Mouse (Mus musculus) forebrain, embryonic 11.5 days (tissue): ENCODE measurements around the gene Cbfa2t2. TPM values are rescaled to one million over a fixed set of nuclear protein-coding genes. Genes with fewer than 3 reads are reported as not detected.

Experiments used
- ATAC-seq: fragments of 200-750 bp; cut with Nextera tagmentation; replicated peaks from 2 replicates; pipeline ENCODE4 v1.8.0; 2017; ENCODE audit warnings: moderate TSS enrichment; ENCODE audit not compliant: low FRiP score
- DNase-seq: peaks from one replicate; pipeline ENCODE4 v3.0.0-alpha.2; 2017; ENCODE audit warnings: low spot score
- H3K27ac ChIP-seq: fragments of 300-500 bp; sonication (generic); 2 replicates; pipeline ENCODE4 v1.5.1; 2014; ENCODE audit warnings: low read depth, low read length
- H3K27me3 ChIP-seq: fragments of 300-500 bp; sonication (generic); 2 replicates; pipeline ENCODE4 v1.6.1; 2014; ENCODE audit warnings: mild to moderate bottlenecking, low read length, mixed read lengths; ENCODE audit not compliant: control insufficient read depth, insufficient read depth
- H3K36me3 ChIP-seq: fragments of 300-500 bp; sonication (generic); 2 replicates; pipeline ENCODE4 v1.6.1; 2014; ENCODE audit warnings: mild to moderate bottlenecking, low read length, moderate library complexity, mixed read lengths; ENCODE audit not compliant: control insufficient read depth, insufficient read depth
- H3K4me1 ChIP-seq: fragments of 300-500 bp; sonication (generic); replicated peaks from 2 replicates; pipeline ENCODE4 v1.6.1; 2014; ENCODE audit warnings: low read length, mixed read lengths; ENCODE audit not compliant: control insufficient read depth, insufficient read depth
- H3K4me2 ChIP-seq: fragments of 300-500 bp; sonication (generic); 2 replicates; pipeline ENCODE4 v1.6.1; 2014; ENCODE audit warnings: low read depth, mild to moderate bottlenecking, low read length, moderate library complexity, mixed read lengths; ENCODE audit not compliant: severe bottlenecking
- H3K4me3 ChIP-seq: fragments of 300-500 bp; sonication (generic); 2 replicates; pipeline ENCODE4 v1.5.1; 2014; ENCODE audit warnings: low read depth, low read length
- H3K9ac ChIP-seq: fragments of 300-500 bp; sonication (generic); 2 replicates; pipeline ENCODE4 v1.6.1; 2014; ENCODE audit warnings: low read length
- H3K9me3 ChIP-seq: fragments of 300-500 bp; sonication (generic); 2 replicates; pipeline ENCODE4 v1.6.1; 2016; ENCODE audit warnings: low read length, mixed read lengths; ENCODE audit not compliant: control insufficient read depth
- WGBS: fragments of 180-500 bp; shearing (Covaris S2); extraction: QIAGEN DNeasy Blood & Tissue Kit; methylation state at CpG from one replicate; pipeline ENCODE4 v1.1.7; 2014; 5-methylcytosine and 5-hydroxymethylcytosine counted together
- polyA plus RNA-seq: library from polyadenylated mRNA; unstranded; fragments of >200 nt; fragmentation: Nextera tagmentation; extraction: Ambion mirVana; gene quantifications from 2 replicates; pipeline ENCODE4 v1.2.1, GENCODE M21; 2014

Cbfa2t2 gene
- polyA plus RNA-seq, 1 experiment from 2014 or later = 71.6 TPM

- Histone ChIP-seq H3K27me3 (no peaks in the 10 kb centered on the region; the same call in 1 of the 2 replicates), H3K4me2 (peak overlapping the region; percentile 18; the same call in 1 of the 2 replicates), H3K36me3 (no peaks in the 10 kb centered on the region), H3K9ac (peak overlapping the region; percentile 13; the same call in 1 of the 2 replicates), H3K4me3 (no peak overlapping the region), H3K4me1 (peaks cover 7% of the 10 kb centered on the region; the same call in 1 of the 2 replicates), H3K9me3 (no peaks in the 10 kb centered on the region), H3K27ac (peak overlapping the region; percentile 13)
- DNase-seq (peak; percentile 58), ATAC-seq (no peak)
- 18% methylated on average over 17 of the region's 17 CpGs for WGBS
Measured at GRCm38 (mm10) chr2:154427853-154428360, 8.4 kb upstream of the Cbfa2t2 start.

DNA sequence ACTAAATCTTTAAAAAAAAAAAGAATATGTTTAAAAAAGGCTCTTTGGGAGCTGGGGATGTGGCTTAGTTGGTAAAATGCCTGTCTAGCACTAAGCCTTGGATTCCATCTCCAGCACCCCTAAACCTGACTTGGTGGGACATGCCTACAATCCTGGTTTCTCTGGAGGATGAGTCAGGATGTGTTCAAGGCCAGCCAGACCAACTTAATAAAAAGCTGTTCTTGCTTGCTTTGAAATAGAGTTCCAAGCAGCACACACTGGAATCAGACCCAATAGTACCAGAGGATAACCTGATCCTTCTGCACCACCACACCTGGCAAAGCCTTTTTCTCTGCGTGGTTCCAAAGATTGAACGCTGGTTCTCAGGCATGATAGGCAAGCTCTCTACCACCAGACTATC is 5.7 kb upstream of the Cbfa2t2 start:
- Histone ChIP-seq H3K9ac (no peak overlapping the region), H3K4me2 (no peak overlapping the region), H3K4me1 (peaks cover 8% of the 10 kb centered on the region; the same call in 1 of the 2 replicates), H3K27ac (no peak overlapping the region), H3K9me3 (no peaks in the 10 kb centered on the region), H3K27me3 (no peaks in the 10 kb centered on the region; the same call in 1 of the 2 replicates), H3K4me3 (no peak overlapping the region), H3K36me3 (no peaks in the 10 kb centered on the region)
- DNase-seq (no peak), ATAC-seq (no peak)
- 94% methylated on average over 2 of the region's 2 CpGs for WGBS

- H3K4me1 ChIP-seq = peaks cover 3% of the 10 kb centered on the region; the same call in 1 of the 2 replicates
- WGBS = 79% methylated on average over 2 of the region's 2 CpGs
- no peaks in the 10 kb centered on the region for H3K36me3 ChIP-seq
- no peak overlapping the region for H3K4me2 ChIP-seq
- no peak overlapping the region for H3K4me3 ChIP-seq
- DNase-seq (no peak), ATAC-seq (no peak)
- no peak overlapping the region for H3K27ac ChIP-seq
- no peak overlapping the region for H3K9ac ChIP-seq
- no peaks in the 10 kb centered on the region for H3K27me3 ChIP-seq
- no peaks in the 10 kb centered on the region for H3K9me3 ChIP-seq
Measured at GRCm38 (mm10) chr2:154432696-154433095, 3.6 kb upstream of the Cbfa2t2 start.

GRCm38 (mm10) chr2:154433391-154433790 is 2.9 kb upstream of the Cbfa2t2 start:
- Histone ChIP-seq H3K9me3 (no peaks in the 10 kb centered on the region), H3K27me3 (no peaks in the 10 kb centered on the region), H3K9ac (no peak overlapping the region), H3K4me3 (no peak overlapping the region), H3K4me2 (no peak overlapping the region), H3K36me3 (no peaks in the 10 kb centered on the region), H3K27ac (no peak overlapping the region), H3K4me1 (peaks cover 3% of the 10 kb centered on the region; the same call in 1 of the 2 replicates)
- WGBS = 72% methylated on average over 3 of the region's 3 CpGs
- no peak for ATAC-seq
- DNase-seq = no peak

- DNase-seq = no peak
- Histone ChIP-seq H3K4me1 (peaks cover 5% of the 10 kb centered on the region; the same call in 1 of the 2 replicates), H3K9me3 (no peaks in the 10 kb centered on the region), H3K4me3 (no peak overlapping the region), H3K27me3 (no peaks in the 10 kb centered on the region), H3K27ac (no peak overlapping the region), H3K36me3 (no peaks in the 10 kb centered on the region), H3K4me2 (no peak overlapping the region), H3K9ac (no peak overlapping the region)
- WGBS = 96% methylated on average over 7 of the region's 7 CpGs
- no peak for ATAC-seq
Measured at GRCm38 (mm10) chr2:154434690-154435089, 1.6 kb upstream of the Cbfa2t2 start.

- H3K27ac ChIP-seq = no peak overlapping the region
- no peaks in the 10 kb centered on the region for H3K9me3 ChIP-seq
- H3K4me2 ChIP-seq = peak overlapping the region; percentile 42; the same call in 1 of the 2 replicates
- H3K4me3 ChIP-seq = peak overlapping the region; percentile 88
- peaks cover 5% of the 10 kb centered on the region; the same call in 1 of the 2 replicates for H3K4me1 ChIP-seq
- peak; percentile 99 for ATAC-seq
- H3K9ac ChIP-seq = peak overlapping the region; percentile 96
- DNase-seq = peak; percentile 99
- H3K36me3 ChIP-seq = no peaks in the 10 kb centered on the region
- H3K27me3 ChIP-seq = no peaks in the 10 kb centered on the region
- under 1% methylated on average over 43 of the region's 44 CpGs for WGBS
Measured at GRCm38 (mm10) chr2:154436076-154436457, 214 bp upstream of the Cbfa2t2 start.

DNA sequence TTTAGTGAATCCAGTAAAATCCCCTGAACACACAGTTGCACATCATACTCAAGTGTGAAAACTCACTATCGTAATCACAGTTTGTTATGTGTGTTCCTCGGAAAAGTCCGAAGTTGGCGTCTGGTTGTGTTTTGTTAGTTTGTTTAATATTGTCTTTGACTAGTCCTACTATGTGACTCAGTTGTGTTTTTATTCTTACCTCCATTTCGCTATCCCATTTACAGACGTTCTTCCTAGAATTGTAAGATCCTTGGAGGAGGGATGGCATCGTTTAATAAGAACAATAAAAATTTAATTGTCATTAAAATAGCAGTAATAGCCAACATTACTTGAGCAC is 878 bp downstream of the Cbfa2t2 start:
- Histone ChIP-seq H3K4me3 (peak overlapping the region; percentile 88), H3K9ac (peak overlapping the region; percentile 96), H3K4me2 (peak overlapping the region; percentile 63), H3K4me1 (peaks cover 5% of the 10 kb centered on the region; the same call in 1 of the 2 replicates), H3K36me3 (no peaks in the 10 kb centered on the region), H3K9me3 (no peaks in the 10 kb centered on the region), H3K27me3 (no peaks in the 10 kb centered on the region), H3K27ac (no peak overlapping the region)
- DNase-seq = no peak
- no peak for ATAC-seq
- WGBS = 20% methylated on average over 7 of the region's 7 CpGs

DNA sequence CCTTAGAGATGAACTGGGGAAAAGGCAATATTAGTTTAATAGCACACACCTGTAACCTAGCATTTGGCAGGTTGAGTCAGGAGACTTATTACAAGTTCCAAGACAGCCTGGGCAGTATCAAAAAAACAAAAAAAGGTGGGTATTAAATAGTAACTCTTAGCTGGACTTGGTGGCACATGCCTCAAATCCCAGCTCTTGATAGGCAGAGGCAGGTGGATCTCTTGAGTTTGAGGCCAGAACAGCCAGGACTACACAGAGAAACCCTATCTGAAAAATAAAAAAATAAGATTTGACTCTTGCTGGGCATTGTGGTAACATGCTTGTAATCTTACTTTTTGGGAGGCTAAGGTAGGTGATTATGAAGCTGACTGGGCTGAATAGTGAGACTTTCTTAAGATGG is 4.2 kb downstream of the Cbfa2t2 start:
- DNase-seq (no peak), ATAC-seq (no peak)
- no peak overlapping the region for H3K27ac ChIP-seq
- peaks cover 5% of the 10 kb centered on the region; the same call in 1 of the 2 replicates for H3K4me1 ChIP-seq
- H3K27me3 ChIP-seq = no peaks in the 10 kb centered on the region
- H3K4me2 ChIP-seq = no peak overlapping the region
- no peak overlapping the region for H3K9ac ChIP-seq
- no peaks in the 10 kb centered on the region for H3K9me3 ChIP-seq
- H3K36me3 ChIP-seq = no peaks in the 10 kb centered on the region
- no peak overlapping the region for H3K4me3 ChIP-seq

- no peak overlapping the region for H3K4me2 ChIP-seq
- H3K9me3 ChIP-seq = no peaks in the 10 kb centered on the region
- 0 out of 2 replicates have a peak, but pooled peaks cover 2% of the 10 kb centered on the region for H3K36me3 ChIP-seq
- DNase-seq = no peak
- no peaks in the 10 kb centered on the region for H3K4me1 ChIP-seq
- no peaks in the 10 kb centered on the region for H3K27me3 ChIP-seq
- no peak overlapping the region for H3K4me3 ChIP-seq
- no peak for ATAC-seq
- 96% methylated on average over 8 of the region's 8 CpGs for WGBS
- no peak overlapping the region for H3K9ac ChIP-seq
- no peak overlapping the region for H3K27ac ChIP-seq
Measured at GRCm38 (mm10) chr2:154447821-154448220, 11.5 kb downstream of the Cbfa2t2 start.
